Mouse (Mus musculus): ENCODE data around the gene 1700023F06Rik. TPM values are rescaled to one million over a fixed set of nuclear protein-coding genes. Genes with fewer than 3 reads are reported as not detected.

1700023F06Rik gene
- total RNA-seq, 1 experiment, result not detected

DNA sequence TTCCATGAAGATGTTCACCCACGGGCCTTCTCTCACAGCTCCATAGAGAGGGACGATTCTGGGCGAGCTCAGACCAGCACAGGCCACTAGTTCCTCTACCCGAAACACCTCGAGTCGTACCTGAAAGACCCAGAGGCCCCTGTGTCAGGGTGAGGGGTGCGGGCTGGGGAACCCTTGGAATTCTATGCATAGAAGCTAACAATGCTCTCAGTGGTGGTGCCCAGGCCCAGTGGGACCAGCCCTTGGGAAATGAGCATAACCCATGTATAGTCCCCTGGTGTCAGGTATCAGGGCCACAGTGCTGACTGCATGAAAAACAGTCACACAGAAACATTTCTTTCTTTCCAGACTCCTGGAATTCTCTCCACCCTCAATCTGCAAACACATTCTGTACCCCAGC, 23.0 kb upstream of the 1700023F06Rik start:
- H3K9me3 ChIP-seq (ENCODE audit: control insufficient read depth, insufficient read depth, low read depth, low read length), result no peaks in the 10 kb centered on the region
- H3K36me3 ChIP-seq (ENCODE audit: control insufficient read depth, insufficient read depth, low read length, poor library complexity, severe bottlenecking), result no peaks in the 10 kb centered on the region; the same call in 1 of the 2 replicates
- peaks cover 0 to 11% of the 10 kb centered on the region in 2 experiments; a peak in 1 of 4 replicates for H3K4me1 ChIP-seq (ENCODE audit: control insufficient read depth in 2 of 2, insufficient read depth in 2 of 2, low read length in 2 of 2, poor library complexity in 1 of 2)
- TF ChIP-seq ZNF384 (IDR thresholded peaks at IDR 0.05; ENCODE audit: low read depth, low read length), result no peak
- no peak for TF ChIP-seq ZC3H11A (IDR thresholded peaks at IDR 0.05; ENCODE audit: borderline replicate concordance, low read depth, low read length)
- no peak for TF ChIP-seq HCFC1 (IDR thresholded peaks at IDR 0.05; ENCODE audit: borderline replicate concordance, insufficient read depth, low read length)
- TF ChIP-seq MAFK (IDR thresholded peaks at IDR 0.05; ENCODE audit: insufficient read depth, low read depth, low read length), result no peak
- H3K9ac ChIP-seq (ENCODE audit: insufficient read depth, low read depth, low read length, poor library complexity, severe bottlenecking), result no peak overlapping the region
- DNase-seq (ENCODE audit: low read depth, low spot score), result no peak
- in situ Hi-C loops (cut with MboI; ENCODE audit: low sequenced_read_pairs in 2 of 2, unreplicated experiment in 2 of 2), result no loop called here
- H3K27ac ChIP-seq (ENCODE audit: insufficient read depth, low read depth, low read length, poor library complexity, severe bottlenecking), result no peak overlapping the region
- no peak overlapping the region for H3K4me3 ChIP-seq (ENCODE audit: insufficient read depth in 1 of 2, low read depth in 1 of 2, low read length in 2 of 2, poor library complexity in 1 of 2, severe bottlenecking in 1 of 2)

DNA sequence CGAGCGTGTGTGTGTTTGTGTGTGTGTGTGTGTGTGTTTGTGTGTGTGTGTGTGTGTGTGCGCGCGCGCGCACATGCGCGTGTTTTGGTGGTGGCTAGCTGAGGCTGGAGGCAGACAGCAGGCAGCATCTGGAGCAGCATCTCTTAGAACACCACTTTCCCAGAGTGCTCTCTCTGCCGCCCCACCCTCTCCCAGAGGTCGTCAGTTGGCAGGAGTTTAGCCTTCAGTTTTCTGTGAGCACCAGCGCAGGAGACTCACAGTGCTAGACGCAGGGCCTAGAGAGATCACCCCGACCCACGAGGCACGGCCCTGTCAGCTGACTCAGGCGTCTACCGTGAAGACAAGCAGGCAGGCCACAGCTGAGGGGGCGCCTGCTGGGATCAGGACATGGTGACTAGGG, 22.3 kb upstream of the 1700023F06Rik start:
- no peaks in the 10 kb centered on the region for H3K9me3 ChIP-seq (ENCODE audit: control insufficient read depth, insufficient read depth, low read depth, low read length)
- no peaks in the 10 kb centered on the region; the same call in 1 of the 2 replicates for H3K36me3 ChIP-seq (ENCODE audit: control insufficient read depth, insufficient read depth, low read length, poor library complexity, severe bottlenecking)
- H3K9ac ChIP-seq (ENCODE audit: insufficient read depth, low read depth, low read length, poor library complexity, severe bottlenecking), result peak overlapping the region; percentile 41; the same call in 1 of the 2 replicates
- H3K4me1 ChIP-seq (ENCODE audit: control insufficient read depth in 2 of 2, insufficient read depth in 2 of 2, low read length in 2 of 2, poor library complexity in 1 of 2), result peaks cover 0 to 12% of the 10 kb centered on the region in 2 experiments; a peak in 1 of 4 replicates
- in situ Hi-C loops (cut with MboI; ENCODE audit: low sequenced_read_pairs in 2 of 2, unreplicated experiment in 2 of 2), result no loop called here
- H3K27ac ChIP-seq (ENCODE audit: insufficient read depth, low read depth, low read length, poor library complexity, severe bottlenecking), result no peak overlapping the region
- TF ChIP-seq ZC3H11A (IDR thresholded peaks at IDR 0.05; ENCODE audit: borderline replicate concordance, low read depth, low read length) (no peak), CHD2 (IDR thresholded peaks at IDR 0.05; ENCODE audit: low read depth, low read length) (no peak), HCFC1 (IDR thresholded peaks at IDR 0.05; ENCODE audit: borderline replicate concordance, insufficient read depth, low read length) (no peak), MAFK (IDR thresholded peaks at IDR 0.05; ENCODE audit: insufficient read depth, low read depth, low read length) (no peak), ZNF384 (IDR thresholded peaks at IDR 0.05; ENCODE audit: low read depth, low read length) (no peak)
- no peak for DNase-seq (ENCODE audit: low read depth, low spot score)
- H3K4me3 ChIP-seq (ENCODE audit: insufficient read depth in 1 of 2, low read depth in 1 of 2, low read length in 2 of 2, poor library complexity in 1 of 2, severe bottlenecking in 1 of 2), result peak overlapping the region; percentile 16 to 18; a peak in 1 of 4 replicates

DNA sequence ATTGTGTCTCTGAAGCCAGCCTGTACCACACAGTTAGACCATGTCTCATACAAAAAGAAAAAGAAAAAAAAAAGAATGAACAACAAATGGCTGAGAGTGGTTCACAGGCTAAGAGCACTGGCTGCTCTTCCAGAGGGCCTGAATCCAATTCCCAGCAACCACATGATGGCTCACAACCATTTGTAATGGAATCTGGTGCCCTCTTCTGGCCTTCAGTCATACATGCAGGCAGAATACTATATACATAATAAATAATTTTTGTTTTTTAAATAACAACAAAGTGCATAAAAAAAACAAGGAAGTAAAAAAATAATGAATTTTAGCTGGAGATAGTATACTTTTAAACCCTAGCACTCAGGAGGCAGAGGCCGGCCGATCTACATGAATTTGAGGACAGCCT, 21.2 kb upstream of the 1700023F06Rik start:
- no peak for DNase-seq (ENCODE audit: low read depth, low spot score)
- H3K4me1 ChIP-seq (ENCODE audit: control insufficient read depth in 2 of 2, insufficient read depth in 2 of 2, low read length in 2 of 2, poor library complexity in 1 of 2), result peaks cover 0 to 21% of the 10 kb centered on the region in 2 experiments; a peak in 2 of 4 replicates
- TF ChIP-seq CHD2 (IDR thresholded peaks at IDR 0.05; ENCODE audit: low read depth, low read length) (no peak), ZNF384 (IDR thresholded peaks at IDR 0.05; ENCODE audit: low read depth, low read length) (no peak), ZC3H11A (IDR thresholded peaks at IDR 0.05; ENCODE audit: borderline replicate concordance, low read depth, low read length) (0 out of 2 replicates have a peak, but pooled peaks have one; percentile 16)
- in situ Hi-C loops (cut with MboI; ENCODE audit: low sequenced_read_pairs in 2 of 2, unreplicated experiment in 2 of 2), result no loop called here
- H3K27ac ChIP-seq (ENCODE audit: insufficient read depth, low read depth, low read length, poor library complexity, severe bottlenecking), result no peak overlapping the region
- H3K4me3 ChIP-seq (ENCODE audit: insufficient read depth in 1 of 2, low read depth in 1 of 2, low read length in 2 of 2, poor library complexity in 1 of 2, severe bottlenecking in 1 of 2), result no peak overlapping the region
- H3K36me3 ChIP-seq (ENCODE audit: control insufficient read depth, insufficient read depth, low read length, poor library complexity, severe bottlenecking), result no peaks in the 10 kb centered on the region; the same call in 1 of the 2 replicates
- no peaks in the 10 kb centered on the region for H3K9me3 ChIP-seq (ENCODE audit: control insufficient read depth, insufficient read depth, low read depth, low read length)
- H3K9ac ChIP-seq (ENCODE audit: insufficient read depth, low read depth, low read length, poor library complexity, severe bottlenecking), result no peak overlapping the region

DNA sequence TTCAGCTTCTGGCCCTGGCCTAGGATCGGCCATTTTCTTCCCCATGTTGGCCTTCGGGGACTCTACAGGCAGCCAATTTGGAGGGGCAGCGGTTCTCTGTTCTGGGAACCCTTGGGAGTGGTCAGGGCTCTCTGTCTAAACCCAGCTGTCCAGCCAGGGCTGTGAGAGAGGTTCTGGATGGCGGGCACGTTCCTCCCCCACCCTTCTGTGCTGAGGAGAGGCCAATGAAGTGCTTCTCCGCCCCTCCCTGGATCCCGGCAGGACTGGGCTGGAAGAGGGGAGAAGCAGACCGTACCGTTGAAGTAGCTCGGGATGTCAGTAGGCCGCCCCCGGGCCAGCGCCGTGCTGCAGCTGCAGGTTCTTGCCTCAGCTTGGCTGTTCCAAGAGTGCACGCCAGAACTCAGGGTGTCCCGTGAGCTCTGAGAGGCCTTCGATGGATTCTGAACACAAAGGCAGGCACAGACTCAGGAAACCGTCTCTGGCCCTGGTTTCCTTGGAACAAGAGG, 15.6 kb upstream of the 1700023F06Rik start:
- Histone ChIP-seq H3K9me3 (ENCODE audit: control insufficient read depth, insufficient read depth, low read depth, low read length) (no peaks in the 10 kb centered on the region), H3K9ac (ENCODE audit: insufficient read depth, low read depth, low read length, poor library complexity, severe bottlenecking) (peak overlapping the region; percentile 1; the same call in 1 of the 2 replicates), H3K36me3 (ENCODE audit: control insufficient read depth, insufficient read depth, low read length, poor library complexity, severe bottlenecking) (no peaks in the 10 kb centered on the region), H3K4me1 (ENCODE audit: control insufficient read depth in 2 of 2, insufficient read depth in 2 of 2, low read length in 2 of 2, poor library complexity in 1 of 2) (peaks cover 2 to 16% of the 10 kb centered on the region in 2 experiments; a peak in 2 of 4 replicates), H3K27ac (ENCODE audit: insufficient read depth, low read depth, low read length, poor library complexity, severe bottlenecking) (no peak overlapping the region), H3K4me3 (ENCODE audit: insufficient read depth in 1 of 2, low read depth in 1 of 2, low read length in 2 of 2, poor library complexity in 1 of 2, severe bottlenecking in 1 of 2) (peak overlapping the region; percentile 13 to 47; a peak in 3 of 4 replicates)
- no peak for DNase-seq (ENCODE audit: low read depth, low spot score)
- in situ Hi-C loops (cut with MboI; ENCODE audit: low sequenced_read_pairs in 2 of 2, unreplicated experiment in 2 of 2), result no loop called here
- no peak for TF ChIP-seq HCFC1 (IDR thresholded peaks at IDR 0.05; ENCODE audit: borderline replicate concordance, insufficient read depth, low read length)
- no peak for TF ChIP-seq MAFK (IDR thresholded peaks at IDR 0.05; ENCODE audit: insufficient read depth, low read depth, low read length)
- TF ChIP-seq ZC3H11A (IDR thresholded peaks at IDR 0.05; ENCODE audit: borderline replicate concordance, low read depth, low read length), result no peak
- TF ChIP-seq ZNF384 (IDR thresholded peaks at IDR 0.05; ENCODE audit: low read depth, low read length), result no peak

Data from ES-E14 (cell line).